Mouse (Mus musculus): ENCODE measurements around the gene Kbtbd4.

The Kbtbd4 gene

GRCm38 (mm10) chr2:90904856-90905224, 300 bp downstream of the Kbtbd4 start:
- DNase-seq (ENCODE audit: low spot score in 2 of 2) = peak in 1 of 2 experiments; percentile 67

DNA sequence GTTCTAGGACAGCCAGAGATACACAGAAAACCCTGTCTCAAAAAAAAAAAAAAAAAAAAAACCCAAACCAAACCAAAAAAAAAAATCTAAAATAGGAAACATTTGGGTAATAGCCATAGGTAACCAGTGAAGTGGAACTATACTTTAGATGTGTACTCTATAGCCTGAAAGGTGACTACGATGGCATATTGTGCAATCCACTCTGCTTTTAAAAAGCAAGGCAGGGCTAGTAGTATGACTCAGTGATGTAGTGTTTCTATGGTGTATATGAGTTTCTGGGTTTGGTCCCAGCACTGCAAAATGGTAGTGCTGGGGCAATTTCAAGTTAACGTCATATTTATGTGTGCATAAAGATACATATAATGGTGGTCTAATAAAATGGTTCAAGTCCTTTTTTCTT, 2.2 kb downstream of the Kbtbd4 start:
- DNase-seq (ENCODE audit: low spot score in 2 of 2) = no peak

GRCm38 (mm10) chr2:90910861-90911260, 6.3 kb downstream of the Kbtbd4 start:
- no peak for DNase-seq (ENCODE audit: low spot score in 2 of 2)

DNA sequence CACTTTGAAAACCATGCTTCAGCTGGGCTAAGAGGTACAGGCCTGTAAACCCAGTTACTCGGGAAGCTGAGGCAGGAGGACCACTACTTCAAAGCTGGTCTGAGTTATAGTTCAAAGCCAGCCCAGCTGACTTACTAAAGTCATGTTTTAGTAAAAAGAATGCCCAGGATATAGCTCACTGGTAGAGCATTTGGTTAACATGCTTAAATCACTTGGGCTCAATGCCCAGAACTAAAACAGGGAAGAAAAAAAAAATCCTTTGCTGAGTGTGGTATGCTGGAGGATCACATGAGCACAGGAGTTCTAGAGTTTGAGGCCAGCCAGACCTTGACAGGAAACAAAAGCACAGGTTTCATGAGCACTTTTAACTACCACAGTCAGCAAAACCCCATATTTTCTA, 7.1 kb downstream of the Kbtbd4 start:
- no peak for DNase-seq (ENCODE audit: low spot score in 2 of 2)

- no peak for DNase-seq (ENCODE audit: low spot score in 2 of 2)
Measured at GRCm38 (mm10) chr2:90913671-90914070, 9.1 kb downstream of the Kbtbd4 start.

- no peak for DNase-seq (ENCODE audit: low spot score in 2 of 2)
Measured at GRCm38 (mm10) chr2:90915516-90915915, 11.0 kb downstream of the Kbtbd4 start.

GRCm38 (mm10) chr2:90916560-90917232, 12.2 kb downstream of the Kbtbd4 start:
- DNase-seq (ENCODE audit: low spot score in 2 of 2) = no peak

DNA sequence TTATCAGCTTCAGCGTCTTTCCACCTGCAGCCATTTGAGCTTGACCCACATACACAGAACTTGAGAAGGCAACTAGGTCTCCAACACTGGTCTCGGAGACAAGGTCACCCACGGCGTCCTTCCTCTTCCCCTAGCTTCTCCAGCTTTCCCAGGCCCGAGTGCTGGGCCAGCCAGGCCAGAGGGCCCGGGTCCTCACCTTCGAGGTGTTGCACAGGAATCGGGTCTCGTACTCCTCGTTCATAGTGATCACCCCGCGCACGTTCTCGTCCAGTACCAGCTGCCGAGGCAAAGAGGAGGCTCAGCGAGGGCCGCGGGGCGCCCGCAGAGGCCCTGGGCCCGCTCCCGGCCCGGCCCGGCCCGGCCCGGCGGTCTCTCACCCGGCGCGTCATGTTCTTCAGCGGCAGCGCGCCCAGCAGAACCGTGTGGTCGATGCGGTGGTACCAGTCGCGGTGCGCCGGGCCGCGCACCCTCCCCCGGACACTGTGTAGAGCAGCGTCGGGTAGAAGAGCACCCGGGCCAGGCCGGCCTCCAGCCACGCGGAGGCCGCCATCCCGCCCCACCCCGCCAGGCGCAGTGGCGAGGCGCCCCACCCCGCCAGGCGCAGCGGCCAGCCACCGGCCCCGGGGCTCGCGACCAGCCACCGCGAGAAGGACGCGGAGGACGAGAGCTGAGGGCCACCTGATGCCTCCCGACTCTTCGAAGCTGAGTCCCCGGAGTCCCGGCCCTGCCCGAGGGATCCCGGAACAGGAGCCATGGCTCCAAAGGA, 12.9 kb downstream of the Kbtbd4 start:
- DNase-seq (ENCODE audit: low spot score in 2 of 2) = peak; percentile 75 to 79

GRCm38 (mm10) chr2:90917999-90918698, 13.6 kb downstream of the Kbtbd4 start:
- no peak for DNase-seq (ENCODE audit: low spot score in 2 of 2)

DNA sequence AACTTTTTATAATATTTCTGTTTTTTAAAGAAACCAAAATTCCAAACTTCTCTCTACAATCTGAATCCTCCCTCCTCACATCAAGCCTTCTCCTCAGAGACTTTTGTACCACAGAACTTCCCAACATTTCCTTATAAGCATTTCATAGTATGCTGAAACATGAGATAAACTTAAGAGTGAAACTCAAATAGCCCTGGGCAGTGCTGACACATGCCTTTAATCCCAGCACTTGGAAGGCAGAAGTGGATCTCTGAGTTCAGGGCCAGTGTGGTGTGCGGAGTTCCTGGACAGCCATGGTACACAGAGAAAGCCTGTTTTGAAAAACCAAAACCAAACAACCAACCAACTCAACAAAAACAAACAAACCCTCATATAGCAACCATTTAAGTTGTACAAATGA, 16.6 kb downstream of the Kbtbd4 start:
- no peak for DNase-seq (ENCODE audit: low spot score in 2 of 2)

DNA sequence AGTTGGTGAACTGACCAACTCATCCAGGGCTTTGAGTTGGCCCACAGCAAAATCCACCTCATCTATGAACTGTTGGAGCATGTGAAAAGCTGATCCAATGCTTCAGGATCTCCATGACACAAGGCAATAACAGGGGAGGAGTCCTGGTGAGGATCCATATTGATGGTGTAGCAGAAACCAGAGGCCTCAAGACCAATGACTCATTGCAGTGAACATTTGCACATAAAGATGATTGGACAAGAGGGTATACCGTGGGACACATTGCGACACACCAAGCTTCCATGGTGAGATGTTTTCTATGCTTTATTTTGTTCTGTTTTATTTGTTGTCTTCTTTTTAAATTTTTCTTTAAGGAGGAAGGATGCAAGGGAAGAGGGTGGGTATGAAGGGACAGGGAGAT, 18.1 kb downstream of the Kbtbd4 start:
- no peak for DNase-seq (ENCODE audit: low spot score in 2 of 2)

DNA sequence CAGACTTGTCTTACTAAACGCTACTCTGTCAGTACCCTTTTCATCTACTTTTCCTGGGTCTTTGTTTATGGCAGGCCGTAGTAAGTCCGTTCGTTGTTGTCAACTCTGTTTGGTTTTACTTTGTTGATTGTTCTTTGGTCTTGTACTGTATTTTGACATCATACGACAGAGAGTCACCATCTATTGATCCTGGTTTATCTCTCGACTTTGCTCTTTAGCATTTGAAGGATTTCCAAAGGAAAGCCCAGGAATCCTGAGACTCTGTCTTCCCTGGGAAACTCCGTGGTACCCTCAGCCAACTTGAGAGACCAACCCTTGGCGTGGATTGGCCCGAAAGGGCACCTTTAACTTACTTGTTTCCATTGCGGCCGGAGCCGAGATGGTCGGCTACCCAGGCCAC, 24.0 kb downstream of the Kbtbd4 start:
- DNase-seq (ENCODE audit: low spot score in 2 of 2) = no peak

DNA sequence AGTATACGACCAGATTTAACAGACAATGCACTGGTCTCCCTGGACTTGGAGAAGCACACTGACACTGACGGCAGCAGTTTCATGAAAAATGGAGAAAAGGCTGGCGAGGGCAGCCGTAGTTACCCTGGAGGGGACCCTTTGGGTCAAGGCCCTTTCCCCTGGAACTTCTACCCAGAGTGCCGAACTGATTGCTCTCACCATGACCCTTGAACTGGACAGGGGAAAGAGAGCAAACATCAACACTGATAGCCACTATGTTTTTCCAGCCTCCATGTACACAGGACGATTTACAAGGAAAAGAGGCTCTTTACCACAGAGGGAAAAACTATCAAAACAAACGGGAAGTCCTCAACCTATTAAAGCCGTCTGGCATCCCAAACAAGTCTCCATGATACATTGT, 27.3 kb downstream of the Kbtbd4 start:
- no peak for DNase-seq (ENCODE audit: low spot score in 2 of 2)

DNA sequence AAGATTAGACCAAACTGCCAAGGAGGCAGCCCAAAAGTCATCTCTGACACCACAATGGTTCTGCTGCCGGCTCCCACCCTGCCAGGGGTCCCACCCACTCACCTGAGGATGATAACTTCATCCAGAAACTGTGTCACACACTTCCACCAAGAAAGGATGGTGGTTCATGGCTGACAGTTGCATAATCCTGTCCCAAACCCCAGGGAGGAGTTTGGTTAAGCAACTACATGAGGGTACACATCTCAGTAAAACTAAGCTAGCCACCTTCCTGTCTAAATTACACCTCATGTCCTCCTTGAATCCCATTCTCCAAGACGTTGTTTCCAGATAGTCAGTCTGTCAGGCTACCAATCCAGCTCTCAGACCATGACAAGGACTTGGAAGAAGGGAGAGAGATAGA, 27.7 kb downstream of the Kbtbd4 start:
- no peak for DNase-seq (ENCODE audit: low spot score in 2 of 2)

- DNase-seq (ENCODE audit: low spot score in 2 of 2) = no peak
Measured at GRCm38 (mm10) chr2:90938362-90938761, 33.8 kb downstream of the Kbtbd4 start.

- DNase-seq (ENCODE audit: low spot score in 2 of 2) = peak in 1 of 2 experiments; percentile 18
Measured at GRCm38 (mm10) chr2:90939750-90940149, 35.2 kb downstream of the Kbtbd4 start.

DNA sequence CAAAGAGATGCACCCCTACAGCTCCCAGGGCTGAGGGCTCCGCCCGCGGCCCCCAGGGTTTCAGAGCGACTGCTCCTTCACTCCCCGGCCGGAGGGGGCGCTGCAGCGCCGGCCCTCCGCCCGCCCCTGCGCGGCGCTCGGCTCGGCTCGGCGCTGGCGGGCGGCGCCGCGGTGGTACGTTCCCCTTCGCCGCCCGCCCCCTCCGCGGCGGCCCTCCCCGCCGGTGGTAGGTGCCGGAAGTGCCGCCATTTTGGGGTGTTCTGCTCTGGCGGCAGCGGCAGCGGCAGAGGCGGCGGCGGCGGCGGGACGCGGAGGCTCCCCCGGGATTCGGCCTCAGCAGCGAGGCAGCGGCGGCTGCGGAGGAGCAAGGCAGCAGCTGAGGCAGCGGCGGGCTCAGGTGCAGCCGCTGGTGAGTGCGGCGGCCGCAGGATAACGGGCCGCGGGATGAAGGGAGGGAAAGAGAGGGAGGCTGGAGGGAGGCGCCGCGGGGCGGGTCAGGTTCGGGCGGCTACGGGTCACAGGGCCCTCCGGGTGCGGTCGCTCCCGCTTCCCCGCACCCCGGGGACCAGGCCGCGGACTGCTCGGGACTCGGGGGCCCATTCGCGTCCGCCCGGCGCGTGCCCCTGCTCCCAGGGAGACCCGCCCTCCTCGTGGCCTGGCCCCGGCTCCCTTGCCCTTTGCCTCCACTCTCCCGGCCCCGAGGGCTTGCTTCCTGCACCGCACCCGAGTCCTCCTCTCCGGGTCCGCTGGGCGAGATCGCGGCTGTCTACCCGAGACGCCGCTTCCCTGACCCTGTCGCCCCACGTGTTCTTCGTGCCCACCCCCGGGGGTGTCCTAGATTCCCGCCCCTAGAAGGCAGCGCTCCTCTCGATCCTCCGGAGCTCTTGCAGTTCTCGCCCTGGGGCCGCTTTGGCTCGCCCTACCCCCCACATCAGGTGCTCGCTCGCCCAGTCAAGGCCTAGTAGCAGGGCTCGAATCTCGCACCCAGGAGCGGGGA, 36.0 kb downstream of the Kbtbd4 start, which contains the start of gene Celf1:
Celf1 (plus strand) TSS at position 150 of the 997 bp plus-strand sequence.
- peak; percentile 84 to 90 for DNase-seq (ENCODE audit: low spot score in 2 of 2)

- DNase-seq (ENCODE audit: low spot score in 2 of 2) = no peak
Measured at GRCm38 (mm10) chr2:90941744-90942143, 37.2 kb downstream of the Kbtbd4 start.

DNA sequence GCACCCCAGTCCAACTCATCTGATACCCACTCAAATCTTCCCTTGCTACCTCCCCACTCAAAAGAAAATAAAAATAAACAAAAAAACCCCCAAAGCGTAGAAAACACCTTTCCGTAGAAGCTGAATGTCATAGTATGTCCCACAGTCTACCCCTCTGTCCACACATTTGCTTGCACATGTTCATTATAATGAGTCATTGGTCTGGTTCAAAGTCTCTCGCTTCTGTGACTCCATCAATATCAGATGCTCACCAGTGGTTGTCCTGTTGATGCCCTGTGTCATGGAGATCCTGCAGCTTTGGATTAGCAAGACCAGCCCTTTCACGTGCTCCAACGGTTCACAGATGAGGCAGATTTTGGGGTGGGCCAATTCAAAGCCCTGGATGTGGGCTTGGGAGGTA, 45.6 kb downstream of the Kbtbd4 start:
- DNase-seq (ENCODE audit: low spot score in 2 of 2) = no peak

DNA sequence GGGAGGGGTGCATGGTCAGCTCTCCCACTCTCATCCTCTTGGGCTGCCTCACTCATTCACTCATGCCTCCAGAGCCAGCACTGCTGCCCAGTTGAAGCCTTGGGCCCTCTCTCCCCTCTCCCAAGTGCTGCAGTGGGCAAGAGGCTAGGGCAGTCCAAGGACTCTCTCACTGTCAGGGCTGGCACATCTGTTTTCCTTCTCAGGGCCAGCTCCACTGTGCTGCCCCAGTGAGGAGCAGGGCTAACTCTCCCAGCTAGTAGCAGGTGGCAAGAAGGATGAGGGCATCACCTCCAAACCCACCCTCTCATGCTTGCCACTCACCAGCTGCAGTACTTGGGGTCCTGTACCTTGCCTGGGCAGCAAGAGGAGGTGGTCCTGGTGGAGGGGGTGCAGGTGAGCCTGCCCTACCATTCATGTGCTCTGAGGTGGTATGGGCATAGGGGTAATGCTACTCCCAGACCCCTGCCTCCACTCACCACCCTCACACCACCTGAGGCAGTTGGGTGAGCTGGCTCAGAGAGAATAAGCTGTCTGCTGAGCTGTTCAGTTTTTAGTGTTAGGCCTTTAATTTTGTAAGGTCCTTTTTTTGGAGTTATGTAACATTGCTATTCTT, 46.1 kb downstream of the Kbtbd4 start:
- DNase-seq (ENCODE audit: low spot score in 2 of 2) = no peak

- DNase-seq (ENCODE audit: low spot score in 2 of 2) = no peak
Measured at GRCm38 (mm10) chr2:90953461-90953860, 48.9 kb downstream of the Kbtbd4 start.
